Mouse (Mus musculus) embryonic fibroblast, embryonic 13.5 days (primary cell): Measurements from ENCODE around the gene Galnt10.

Source experiments
- CTCF ChIP-seq: IDR thresholded peaks from 2 replicates; pipeline ENCODE4 v1.5.1; 2011; ENCODE audit warnings: mild to moderate bottlenecking, control low read depth, low read length, moderate library complexity, borderline replicate concordance; ENCODE audit not compliant: insufficient read depth
- POLR2A ChIP-seq: IDR thresholded peaks from 2 replicates; pipeline ENCODE4 v1.6.1; 2011; ENCODE audit warnings: low read depth, mild to moderate bottlenecking, control low read depth, low read length, moderate library complexity

- TF ChIP-seq CTCF (no peak), POLR2A (no peak)
Measured at GRCm38 (mm10) chr11:57652923-57653660, 7.8 kb downstream of the Galnt10 start.
